Mouse (Mus musculus): ENCODE results near the gene Pdlim4.
A peak's percentile ranks its signal among the peaks of the same experiment; 100 is the strongest.

Pdlim4 gene

GRCm38 (mm10) chr11:54090091-54090879, 21.5 kb upstream of the Pdlim4 start:
- DNase-seq: no peak

- DNase-seq: peak; percentile 85 to 89
These were observed 20.1 kb upstream of the Pdlim4 start for GRCm38 (mm10) chr11:54088947-54089317.

- no peak for DNase-seq
These were observed 19.6 kb upstream of the Pdlim4 start for GRCm38 (mm10) chr11:54088253-54088946.

- no peak for DNase-seq
These were observed 17.0 kb upstream of the Pdlim4 start for GRCm38 (mm10) chr11:54085816-54086215.

GRCm38 (mm10) chr11:54084976-54085375, 16.2 kb upstream of the Pdlim4 start:
- DNase-seq: no peak

- no peak for DNase-seq
These were observed 13.9 kb upstream of the Pdlim4 start for GRCm38 (mm10) chr11:54082725-54083124.

- no peak for DNase-seq
These were observed 11.6 kb upstream of the Pdlim4 start for GRCm38 (mm10) chr11:54080435-54080834.

GRCm38 (mm10) chr11:54076101-54076500, 7.3 kb upstream of the Pdlim4 start:
- DNase-seq: no peak

- no peak for DNase-seq
These were observed 6.5 kb upstream of the Pdlim4 start for GRCm38 (mm10) chr11:54075353-54075752.

GRCm38 (mm10) chr11:54073291-54073690, 4.5 kb upstream of the Pdlim4 start:
- DNase-seq: no peak

GRCm38 (mm10) chr11:54071726-54072445, 3.1 kb upstream of the Pdlim4 start:
- DNase-seq: peak in 1 of 2 experiments; percentile 68

- no peak for DNase-seq
These were observed 756 bp downstream of the Pdlim4 start for GRCm38 (mm10) chr11:54067996-54068519.

- DNase-seq: no peak
These were observed 1.4 kb downstream of the Pdlim4 start for GRCm38 (mm10) chr11:54067318-54067995.

GRCm38 (mm10) chr11:54066400-54066799, 2.4 kb downstream of the Pdlim4 start:
- no peak for DNase-seq

GRCm38 (mm10) chr11:54065915-54066178, 3.0 kb downstream of the Pdlim4 start:
- DNase-seq: no peak

GRCm38 (mm10) chr11:54065106-54065914, 3.5 kb downstream of the Pdlim4 start:
- DNase-seq: no peak

GRCm38 (mm10) chr11:54064412-54064978, 4.3 kb downstream of the Pdlim4 start:
- DNase-seq: no peak

- no peak for DNase-seq
These were observed 5.4 kb downstream of the Pdlim4 start for GRCm38 (mm10) chr11:54063472-54063775.

- no peak for DNase-seq
These were observed 5.9 kb downstream of the Pdlim4 start for GRCm38 (mm10) chr11:54062753-54063471.

- DNase-seq: peak in 1 of 2 experiments; percentile 62
These were observed 6.6 kb downstream of the Pdlim4 start for GRCm38 (mm10) chr11:54062086-54062752.

- no peak for DNase-seq
These were observed 8.5 kb downstream of the Pdlim4 start for GRCm38 (mm10) chr11:54060316-54060715.
